Mouse (Mus musculus) thymus, postnatal 4 days (tissue): ENCODE data around the gene Cbx8.

Experiments
- DNase-seq: peaks from one replicate; pipeline ENCODE4 v3.0.0; 2021

The Cbx8 gene

GRCm38 (mm10) chr11:119040600-119041324, at the start of gene Cbx8:
Gene Cbx8 (minus strand): TSS chr11:119040969.
- peak; percentile 99 for DNase-seq

GRCm38 (mm10) chr11:119090076-119090960, 49.5 kb upstream of the Cbx8 start:
- peak; percentile 53 for DNase-seq

- DNase-seq = peak; percentile 42
Measured at GRCm38 (mm10) chr11:119089235-119090075, 48.7 kb upstream of the Cbx8 start.

GRCm38 (mm10) chr11:119088391-119089234, 47.8 kb upstream of the Cbx8 start:
- peak; percentile 71 for DNase-seq

GRCm38 (mm10) chr11:119087301-119088082, 46.7 kb upstream of the Cbx8 start:
- peak; percentile 66 for DNase-seq

GRCm38 (mm10) chr11:119086144-119086971, 45.6 kb upstream of the Cbx8 start, which contains the start of gene Cbx4:
Gene Cbx4 (minus strand): TSS chr11:119086221.
- DNase-seq = peak; percentile 94

- peak; percentile 81 for DNase-seq
Measured at GRCm38 (mm10) chr11:119085279-119086062, 44.7 kb upstream of the Cbx8 start.

- peak; percentile 69 for DNase-seq
Measured at GRCm38 (mm10) chr11:119084446-119085278, 43.9 kb upstream of the Cbx8 start.

GRCm38 (mm10) chr11:119083724-119084445, 43.1 kb upstream of the Cbx8 start:
- peak; percentile 86 for DNase-seq

- DNase-seq = peak; percentile 78
Measured at GRCm38 (mm10) chr11:119082638-119083599, 42.1 kb upstream of the Cbx8 start.

GRCm38 (mm10) chr11:119081839-119082637, 41.3 kb upstream of the Cbx8 start:
- peak; percentile 85 for DNase-seq

- peak; percentile 25 for DNase-seq
Measured at GRCm38 (mm10) chr11:119081148-119081838, 40.5 kb upstream of the Cbx8 start.

- DNase-seq = peak; percentile 28
Measured at GRCm38 (mm10) chr11:119080461-119081147, 39.8 kb upstream of the Cbx8 start.

GRCm38 (mm10) chr11:119079445-119079837, 38.7 kb upstream of the Cbx8 start:
- peak; percentile 34 for DNase-seq
